Mouse (Mus musculus) cortical plate, adult 2 months (tissue): ENCODE measurements around the gene Wdr35.
"Not testable (repeated sequence)": the region's sequence is repeated elsewhere in the genome, so short reads cannot be mapped to it uniquely, and the experiment has no call there.

ENCODE experiments used
- CTCF ChIP-seq: fragments of 200-500 bp; IDR thresholded peaks from 2 replicates; pipeline ENCODE4 v1.5.1; 2011; ENCODE audit warnings: mild to moderate bottlenecking, control low read depth, low read length; ENCODE audit not compliant: insufficient read depth; ENCODE audit errors: extremely low read depth
- POLR2A ChIP-seq: fragments of 200-500 bp; IDR thresholded peaks from 2 replicates; pipeline ENCODE4 v1.6.1; 2011; ENCODE audit warnings: mild to moderate bottlenecking, low read length, control low read depth; ENCODE audit not compliant: insufficient read depth; ENCODE audit errors: extremely low read depth

DNA sequence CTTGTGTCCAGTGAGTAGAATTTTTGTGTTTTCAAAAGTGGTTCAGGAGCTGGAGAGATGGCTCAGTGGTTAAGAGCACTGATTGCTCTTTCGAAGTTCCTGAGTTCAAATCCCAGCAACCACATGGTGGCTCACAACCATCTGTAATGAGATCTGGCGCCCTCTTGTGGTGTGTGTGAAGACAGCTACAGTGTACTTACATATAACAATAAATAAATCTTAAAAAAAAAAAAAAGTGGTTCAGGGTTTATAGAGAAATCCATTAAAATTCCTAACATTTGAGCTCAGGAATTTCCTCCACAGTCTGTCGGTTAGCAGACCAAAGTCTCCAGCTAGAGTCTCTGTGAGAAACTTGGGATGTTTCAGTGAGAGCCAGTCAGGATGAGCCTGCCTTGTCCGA lies 37.5 kb upstream of the Wdr35 start:
- TF ChIP-seq CTCF, POLR2A: not testable (repeated sequence)
